Mouse (Mus musculus) liver, postnatal 0 days (tissue): ENCODE measurements at regions not wholly inside any gene's neighbourhood (a gene's known extent, or its start where the extent isn't known, plus 50 kb on each side); places are given as distances from the start of the nearest gene placed in this dataset.

ENCODE experiments used
- ATAC-seq: fragments of 200-750 bp; cut with Nextera tagmentation; 2 replicates; pipeline ENCODE4 v1.8.0; 2017; ENCODE audit warnings: mild to moderate bottlenecking, moderate library complexity
- DNase-seq: peaks from one replicate; pipeline ENCODE4 v3.0.0-alpha.2; 2016
- H3K27ac ChIP-seq: fragments of 300-500 bp; sonication (generic); 2 replicates; pipeline ENCODE4 v1.5.1; 2014; ENCODE audit warnings: antibody characterized with exemption, moderate library complexity, mild to moderate bottlenecking, low read depth
- H3K27me3 ChIP-seq: fragments of 300-500 bp; sonication (generic); 2 replicates; pipeline ENCODE4 v1.6.1; 2014; ENCODE audit warnings: low read length, control low read depth, mixed read lengths; ENCODE audit not compliant: insufficient read depth
- H3K36me3 ChIP-seq: fragments of 300-500 bp; sonication (generic); replicated peaks from 2 replicates; pipeline ENCODE4 v1.6.1; 2014; ENCODE audit warnings: mild to moderate bottlenecking, control low read depth, low read length, moderate library complexity, mixed read lengths; ENCODE audit not compliant: insufficient read depth
- H3K4me1 ChIP-seq: fragments of 300-500 bp; sonication (generic); 2 replicates; pipeline ENCODE4 v1.6.1; 2014; ENCODE audit warnings: antibody characterized with exemption, mild to moderate bottlenecking, control low read depth; ENCODE audit not compliant: insufficient read depth
- H3K4me2 ChIP-seq: fragments of 300-500 bp; sonication (generic); 2 replicates; pipeline ENCODE4 v1.6.1; 2014; ENCODE audit warnings: low read depth, mild to moderate bottlenecking, low read length, moderate library complexity, mixed read lengths
- H3K4me3 ChIP-seq: fragments of 300-500 bp; sonication (generic); 2 replicates; pipeline ENCODE4 v1.5.1; 2014; ENCODE audit warnings: low read depth, low read length
- H3K9ac ChIP-seq: fragments of 300-500 bp; sonication (generic); replicated peaks from 2 replicates; pipeline ENCODE4 v1.6.1; 2014; ENCODE audit warnings: mild to moderate bottlenecking, moderate library complexity
- H3K9me3 ChIP-seq: fragments of 300-500 bp; sonication (generic); 2 replicates; pipeline ENCODE4 v1.6.1; 2016; ENCODE audit warnings: mild to moderate bottlenecking, control low read depth, low read length, mixed read lengths
- CTCF ChIP-seq: sonication (generic); IDR thresholded peaks from 2 replicates; pipeline ENCODE4 v1.5.1; 2016; ENCODE audit warnings: antibody characterized with exemption, low read depth
- EP300 ChIP-seq: IDR thresholded peaks from 2 replicates; pipeline ENCODE4 v1.6.1; 2016; ENCODE audit warnings: antibody characterized with exemption, low read depth, mild to moderate bottlenecking
- WGBS: fragments of 180-500 bp; shearing (Covaris S2); extraction: QIAGEN DNeasy Blood & Tissue Kit; methylation state at CpG from one replicate; pipeline ENCODE4 v1.1.7; 2014; ENCODE audit not compliant: insufficient replicate concordance; 5-methylcytosine and 5-hydroxymethylcytosine counted together

GRCm38 (mm10) chr4:106129803-106130202 lies 186.2 kb upstream of the Usp24 start:
- H3K4me3 ChIP-seq, result no peak overlapping the region
- ATAC-seq, result no peak
- H3K4me2 ChIP-seq, result no peak overlapping the region
- WGBS, result 90% methylated on average over 2 of the region's 2 CpGs
- no peak for DNase-seq
- no peaks in the 10 kb centered on the region for H3K9me3 ChIP-seq
- TF ChIP-seq CTCF, result no peak
- no peak for TF ChIP-seq EP300
- H3K4me1 ChIP-seq, result peaks cover 2% of the 10 kb centered on the region; the same call in 1 of the 2 replicates
- no peak overlapping the region for H3K9ac ChIP-seq
- H3K36me3 ChIP-seq, result no peaks in the 10 kb centered on the region
- no peak overlapping the region for H3K27ac ChIP-seq
- H3K27me3 ChIP-seq, result no peaks in the 10 kb centered on the region

DNA sequence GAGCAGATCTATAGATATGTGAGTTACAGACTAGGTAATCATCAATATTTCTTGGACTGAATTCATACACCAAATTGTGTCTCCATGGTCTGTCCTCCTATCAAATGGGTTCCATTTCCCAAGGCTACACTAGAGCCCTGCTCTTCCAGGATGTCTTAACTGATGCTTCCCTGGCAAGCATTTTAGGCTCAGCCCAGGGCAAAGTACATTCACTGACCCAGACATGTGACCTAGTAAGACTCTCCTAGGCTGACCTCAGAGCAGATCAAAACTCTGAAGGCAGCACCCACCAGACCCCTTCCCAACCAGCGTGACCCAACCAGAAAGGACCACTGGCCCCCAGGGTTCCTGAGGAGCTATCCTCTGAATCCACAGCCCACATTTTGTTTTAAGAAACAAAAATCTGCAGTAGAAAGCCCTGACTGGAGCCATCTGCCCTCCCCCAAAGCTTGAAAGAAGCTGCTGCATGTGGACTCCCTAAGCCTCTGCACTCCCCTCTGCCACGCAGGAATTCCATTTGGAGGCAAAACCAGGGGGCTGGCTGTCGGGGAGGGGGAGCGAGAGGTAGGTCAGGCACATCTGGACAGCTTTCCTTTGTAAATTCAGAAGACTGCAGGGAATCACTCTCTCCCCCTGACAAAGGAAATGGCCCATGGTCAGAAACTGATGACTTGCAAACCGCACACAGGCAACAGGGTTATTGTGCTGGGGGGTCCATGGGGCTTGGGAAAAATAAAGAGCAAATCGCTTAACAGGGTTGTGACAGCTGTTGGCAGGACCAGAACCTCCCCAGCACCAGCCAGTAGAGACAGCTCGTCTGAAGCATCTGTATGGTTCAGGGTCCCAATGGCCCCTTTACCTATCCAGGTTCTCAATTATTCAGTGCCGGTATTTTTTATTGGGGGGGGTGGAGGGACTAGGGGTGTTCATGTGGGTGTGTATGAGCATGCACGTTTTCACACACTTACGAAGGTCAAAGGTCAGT lies 182.0 kb upstream of the Usp24 start:
- Histone ChIP-seq H3K4me1 (peaks cover 2% of the 10 kb centered on the region; the same call in 1 of the 2 replicates), H3K4me2 (no peak overlapping the region), H3K36me3 (no peaks in the 10 kb centered on the region), H3K27me3 (no peaks in the 10 kb centered on the region), H3K9me3 (no peaks in the 10 kb centered on the region), H3K9ac (no peak overlapping the region), H3K4me3 (no peak overlapping the region), H3K27ac (no peak overlapping the region)
- DNase-seq, result no peak
- TF ChIP-seq CTCF, result no peak
- ATAC-seq, result no peak
- 69% methylated on average over 10 of the region's 10 CpGs for WGBS

DNA sequence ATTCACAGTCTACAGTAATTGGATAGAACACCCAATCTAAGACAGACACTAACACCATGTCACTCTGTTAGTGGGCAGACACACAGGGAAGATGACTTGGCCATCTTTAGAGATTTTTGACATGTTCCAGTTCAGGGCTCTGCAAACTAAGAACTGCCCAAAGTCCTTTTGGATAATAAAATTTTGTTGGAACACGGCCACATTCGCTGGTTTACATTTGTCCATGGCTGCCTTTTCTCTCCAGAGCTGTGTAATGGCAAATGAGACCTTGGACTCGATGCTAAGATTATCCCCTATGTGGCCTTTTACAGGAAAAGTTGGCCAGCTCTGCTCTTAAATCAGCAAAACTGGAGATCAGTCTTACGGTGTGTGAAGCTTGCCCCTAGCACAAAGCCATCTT lies 173.3 kb upstream of the Usp24 start:
- TF ChIP-seq CTCF (no peak), EP300 (no peak)
- 78% methylated on average over 4 of the region's 4 CpGs for WGBS
- H3K9ac ChIP-seq, result no peak overlapping the region
- no peaks in the 10 kb centered on the region for H3K9me3 ChIP-seq
- H3K4me1 ChIP-seq, result no peaks in the 10 kb centered on the region
- H3K36me3 ChIP-seq, result no peaks in the 10 kb centered on the region
- no peak overlapping the region for H3K4me3 ChIP-seq
- no peak for DNase-seq
- no peak for ATAC-seq
- H3K27ac ChIP-seq, result no peak overlapping the region
- no peaks in the 10 kb centered on the region for H3K27me3 ChIP-seq
- no peak overlapping the region for H3K4me2 ChIP-seq

- WGBS, result 69% methylated on average over 7 of the region's 7 CpGs
Measured at GRCm38 (mm10) chr4:106144351-106145116, 171.5 kb upstream of the Usp24 start.

GRCm38 (mm10) chr4:106146919-106147460 lies 169.0 kb upstream of the Usp24 start:
- Histone ChIP-seq H3K36me3 (no peaks in the 10 kb centered on the region), H3K27ac (no peak overlapping the region), H3K27me3 (no peaks in the 10 kb centered on the region), H3K9ac (no peak overlapping the region), H3K4me3 (no peak overlapping the region), H3K4me2 (no peak overlapping the region), H3K9me3 (no peaks in the 10 kb centered on the region), H3K4me1 (no peaks in the 10 kb centered on the region)
- DNase-seq (no peak), ATAC-seq (no peak)
- WGBS, result 65% methylated on average over 3 of the region's 3 CpGs
- TF ChIP-seq CTCF (no peak), EP300 (no peak)

More at GRCm38 (mm10) chr4:106144351-106145116, 171.5 kb upstream of the Usp24 start:
- H3K4me2 ChIP-seq, result no peak overlapping the region
- TF ChIP-seq EP300 (no peak), CTCF (no peak)
- H3K36me3 ChIP-seq, result no peaks in the 10 kb centered on the region
- DNase-seq (no peak), ATAC-seq (no peak)
- H3K4me1 ChIP-seq, result no peaks in the 10 kb centered on the region
- H3K27ac ChIP-seq, result no peak overlapping the region
- no peaks in the 10 kb centered on the region for H3K27me3 ChIP-seq
- no peak overlapping the region for H3K9ac ChIP-seq
- no peaks in the 10 kb centered on the region for H3K9me3 ChIP-seq
- H3K4me3 ChIP-seq, result no peak overlapping the region

DNA sequence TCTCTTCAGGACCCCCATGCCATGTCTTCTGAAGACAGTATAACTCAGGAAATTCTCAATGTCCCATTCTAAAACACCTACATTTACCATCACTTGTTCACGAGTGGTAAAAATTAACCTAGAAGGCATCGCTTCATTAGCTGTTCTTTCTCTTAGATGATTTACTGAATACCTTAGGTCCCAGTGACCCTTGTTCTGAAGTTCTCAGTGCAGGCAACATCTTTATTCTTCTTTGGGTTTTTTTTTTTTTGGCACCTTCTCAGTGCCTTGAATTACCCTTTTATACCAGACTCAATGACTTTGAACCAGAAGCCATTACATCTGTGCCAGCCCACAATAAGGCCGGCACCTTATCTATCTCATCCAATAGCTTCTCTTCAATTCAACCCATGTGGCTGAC lies 167.1 kb upstream of the Usp24 start:
- ATAC-seq (no peak), DNase-seq (no peak)
- H3K36me3 ChIP-seq, result no peaks in the 10 kb centered on the region
- WGBS, result 82% methylated on average over 3 of the region's 3 CpGs
- 0 out of 2 replicates have a peak, but pooled peaks cover 4% of the 10 kb centered on the region for H3K9me3 ChIP-seq
- no peaks in the 10 kb centered on the region for H3K4me1 ChIP-seq
- H3K9ac ChIP-seq, result no peak overlapping the region
- no peak overlapping the region for H3K4me3 ChIP-seq
- TF ChIP-seq CTCF, result no peak
- H3K27ac ChIP-seq, result no peak overlapping the region
- H3K27me3 ChIP-seq, result no peaks in the 10 kb centered on the region
- no peak overlapping the region for H3K4me2 ChIP-seq
